Mouse (Mus musculus) heart, embryonic 11.5 days (tissue): Measurements from ENCODE around the gene Rai1. TPM values are rescaled to one million over a fixed set of nuclear protein-coding genes. Genes with fewer than 3 reads are reported as not detected.

ENCODE experiments used
- ATAC-seq: fragments of 200-750 bp; cut with Nextera tagmentation; replicated peaks from 2 replicates; pipeline ENCODE4 v1.8.0; 2017; ENCODE audit warnings: moderate library complexity; ENCODE audit not compliant: insufficient number of reproducible peaks, low FRiP score, low TSS enrichment
- H3K27ac ChIP-seq: fragments of 300-500 bp; sonication (generic); 2 replicates; pipeline ENCODE4 v1.5.1; 2014; ENCODE audit warnings: mild to moderate bottlenecking, low read depth, low read length
- H3K27me3 ChIP-seq: fragments of 300-500 bp; sonication (generic); 2 replicates; pipeline ENCODE4 v1.6.1; 2014; ENCODE audit warnings: mild to moderate bottlenecking, low read length, mixed read lengths; ENCODE audit not compliant: control insufficient read depth, insufficient read depth
- H3K36me3 ChIP-seq: fragments of 300-500 bp; sonication (generic); 2 replicates; pipeline ENCODE4 v1.6.1; 2014; ENCODE audit warnings: mild to moderate bottlenecking, low read length, moderate library complexity, mixed read lengths; ENCODE audit not compliant: control insufficient read depth, insufficient read depth
- H3K4me1 ChIP-seq: fragments of 300-500 bp; sonication (generic); 2 replicates; pipeline ENCODE4 v1.6.1; 2014; ENCODE audit warnings: low read length; ENCODE audit not compliant: control insufficient read depth, insufficient read depth
- H3K4me2 ChIP-seq: fragments of 300-500 bp; sonication (generic); 2 replicates; pipeline ENCODE4 v1.6.1; 2014; ENCODE audit warnings: mild to moderate bottlenecking, moderate library complexity
- H3K4me3 ChIP-seq: fragments of 300-500 bp; sonication (generic); 2 replicates; pipeline ENCODE4 v1.5.1; 2014; ENCODE audit warnings: low read depth, low read length
- H3K9ac ChIP-seq: fragments of 300-500 bp; sonication (generic); 2 replicates; pipeline ENCODE4 v1.6.1; 2014; ENCODE audit warnings: mild to moderate bottlenecking, low read depth, low read length, moderate library complexity
- H3K9me3 ChIP-seq: fragments of 300-500 bp; sonication (generic); replicated peaks from 2 replicates; pipeline ENCODE4 v1.6.1; 2016; ENCODE audit warnings: low read length; ENCODE audit not compliant: control insufficient read depth
- WGBS: fragments of 180-500 bp; shearing (Covaris S2); extraction: QIAGEN DNeasy Blood & Tissue Kit; methylation state at CpG from one replicate; pipeline ENCODE4 v1.1.7; 2014; ENCODE audit not compliant: insufficient replicate concordance; 5-methylcytosine and 5-hydroxymethylcytosine counted together
- polyA plus RNA-seq: library from polyadenylated mRNA; unstranded; fragments of >200 nt; fragmentation: Nextera tagmentation; extraction: Ambion mirVana; gene quantifications from 2 replicates; pipeline ENCODE4 v1.2.1, GENCODE M21; 2014

The Rai1 gene
- polyA plus RNA-seq, 1 experiment from 2014 or later, result 24.4 TPM

DNA sequence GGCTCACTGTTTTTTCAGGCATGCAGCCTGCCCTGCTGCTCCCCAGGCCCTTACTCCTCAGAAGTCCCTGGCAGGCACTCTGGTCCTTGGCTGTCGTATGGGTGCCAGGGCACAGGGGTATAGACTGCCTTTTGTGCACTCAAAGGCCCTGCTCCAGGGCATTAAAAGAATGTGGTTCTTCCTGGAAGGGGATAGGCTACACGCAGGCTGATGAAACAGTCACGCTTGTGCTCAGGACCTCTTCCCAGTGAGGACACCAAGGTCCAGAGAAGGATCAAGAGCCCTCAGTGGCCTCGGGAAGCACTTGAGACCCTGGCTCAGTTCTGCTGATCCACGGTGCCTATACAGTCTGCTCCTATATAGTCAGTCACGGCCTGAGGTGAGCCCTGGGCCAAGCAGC lies 108.5 kb downstream of the Rai1 start:
- Histone ChIP-seq H3K27ac (no peak overlapping the region), H3K9ac (peak overlapping the region; percentile 3; the same call in 1 of the 2 replicates), H3K4me2 (no peak overlapping the region), H3K27me3 (no peaks in the 10 kb centered on the region), H3K9me3 (no peaks in the 10 kb centered on the region), H3K4me3 (no peak overlapping the region), H3K36me3 (no peaks in the 10 kb centered on the region; the same call in 1 of the 2 replicates), H3K4me1 (peaks cover 49% of the 10 kb centered on the region)
- no peak for ATAC-seq
- 70% methylated on average over 6 of the region's 6 CpGs for WGBS

DNA sequence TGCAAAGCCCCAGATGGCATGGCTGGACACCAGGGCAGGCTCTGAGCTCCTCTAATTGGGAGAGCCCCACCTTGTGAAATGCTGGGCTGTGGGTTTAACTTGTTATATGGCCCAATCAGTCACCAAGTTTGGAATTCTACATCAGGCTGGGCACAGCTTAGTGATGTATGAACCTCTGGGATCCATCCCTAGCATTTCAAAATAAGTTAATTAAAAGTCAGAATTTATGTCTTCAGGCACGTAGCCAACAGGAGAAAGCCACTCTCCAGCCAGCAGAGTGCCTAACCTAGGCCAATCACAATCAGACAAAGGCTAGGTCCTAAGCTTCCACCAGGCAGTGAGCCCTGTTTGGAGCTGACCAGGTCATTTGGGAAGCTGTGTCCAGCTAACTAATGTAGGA lies 111.9 kb downstream of the Rai1 start:
- peaks cover 34% of the 10 kb centered on the region for H3K4me1 ChIP-seq
- WGBS, result 93% methylated on average over 1 of the region's 1 CpGs

DNA sequence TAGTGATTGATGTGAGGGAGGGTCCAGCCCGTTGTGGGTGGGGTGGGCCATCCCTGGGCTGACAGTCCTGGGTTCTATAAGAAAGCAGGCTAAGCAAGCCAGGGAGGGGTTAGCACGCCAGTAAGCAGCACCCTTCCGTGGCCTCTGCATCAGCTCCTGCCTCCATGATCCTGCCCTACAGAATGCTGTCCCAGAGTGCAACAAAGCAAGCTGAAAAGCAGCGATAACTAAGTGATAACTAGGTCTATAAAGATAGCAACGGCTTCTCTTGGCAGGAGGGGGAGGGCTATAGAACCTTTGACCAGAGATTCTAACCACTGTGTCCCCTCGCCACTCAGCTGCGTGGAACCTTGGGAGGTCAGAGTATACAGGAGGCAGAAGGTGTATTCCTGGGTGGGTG lies 112.7 kb downstream of the Rai1 start:
- Histone ChIP-seq H3K36me3 (no peaks in the 10 kb centered on the region; the same call in 1 of the 2 replicates), H3K27me3 (no peaks in the 10 kb centered on the region), H3K4me2 (no peak overlapping the region), H3K9ac (no peak overlapping the region), H3K4me3 (no peak overlapping the region), H3K27ac (no peak overlapping the region), H3K9me3 (no peaks in the 10 kb centered on the region), H3K4me1 (peaks cover 26% of the 10 kb centered on the region)
- WGBS, result 71% methylated on average over 7 of the region's 7 CpGs
- ATAC-seq, result no peak

More for the DNA sequence above, 111.9 kb downstream of the Rai1 start:
- no peak for ATAC-seq
- H3K27ac ChIP-seq, result no peak overlapping the region
- no peak overlapping the region for H3K4me3 ChIP-seq
- H3K4me2 ChIP-seq, result no peak overlapping the region
- no peaks in the 10 kb centered on the region; the same call in 1 of the 2 replicates for H3K36me3 ChIP-seq
- no peaks in the 10 kb centered on the region for H3K9me3 ChIP-seq
- H3K27me3 ChIP-seq, result no peaks in the 10 kb centered on the region
- no peak overlapping the region for H3K9ac ChIP-seq

DNA sequence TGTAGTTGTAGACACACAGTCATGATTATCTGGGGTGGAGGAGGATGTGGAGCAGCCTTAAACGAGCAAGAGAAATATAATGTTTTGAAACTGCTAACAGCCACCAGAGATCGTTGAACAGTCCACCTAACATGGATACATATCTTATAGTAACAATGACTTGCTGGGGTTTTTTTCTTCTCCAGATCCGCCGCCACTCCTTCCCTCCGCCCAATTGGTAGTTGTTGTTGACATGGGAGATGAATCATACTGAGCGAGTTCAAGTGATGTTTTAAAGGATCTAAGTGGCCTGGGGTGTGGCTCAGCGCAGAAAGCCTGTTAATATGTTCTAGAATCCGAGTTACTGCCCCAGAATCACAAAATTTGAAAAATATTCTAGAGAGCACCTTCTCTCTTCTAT lies 114.8 kb downstream of the Rai1 start:
- no peak for ATAC-seq
- Histone ChIP-seq H3K9me3 (no peaks in the 10 kb centered on the region), H3K4me3 (peak overlapping the region; percentile 67), H3K4me2 (peak overlapping the region; percentile 86), H3K36me3 (no peaks in the 10 kb centered on the region; the same call in 1 of the 2 replicates), H3K4me1 (peaks cover 24% of the 10 kb centered on the region), H3K9ac (peak overlapping the region; percentile 85), H3K27me3 (no peaks in the 10 kb centered on the region), H3K27ac (peak overlapping the region; percentile 82)
- WGBS, result 34% methylated on average over 8 of the region's 8 CpGs

DNA sequence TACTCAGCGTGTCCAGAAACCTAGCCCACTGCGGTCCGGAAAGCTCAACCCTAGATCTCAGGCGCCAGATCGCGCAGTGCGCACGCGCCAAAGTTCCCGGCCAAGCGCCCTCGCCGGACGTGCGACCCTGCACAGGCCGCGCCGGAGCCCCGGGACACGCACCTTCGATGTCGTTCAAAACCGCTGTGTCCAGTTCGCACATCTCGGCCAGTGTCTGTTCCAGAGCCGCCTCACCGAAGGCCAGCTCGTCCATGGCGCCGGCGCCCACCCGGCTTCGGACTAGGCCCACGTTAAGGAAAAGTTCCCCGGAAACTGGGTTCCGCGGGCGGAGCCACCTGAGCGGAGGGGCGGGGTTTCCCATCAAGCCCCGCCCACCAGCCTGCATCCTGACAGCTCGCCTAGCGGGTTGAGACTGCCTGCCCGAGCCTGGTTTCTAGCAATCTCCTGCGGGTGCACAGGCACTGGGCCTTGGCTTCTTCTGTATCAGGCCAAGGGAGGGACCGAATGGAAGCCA lies 115.5 kb downstream of the Rai1 start:
- Histone ChIP-seq H3K27me3 (no peaks in the 10 kb centered on the region), H3K36me3 (no peaks in the 10 kb centered on the region; the same call in 1 of the 2 replicates), H3K4me1 (peaks cover 24% of the 10 kb centered on the region), H3K27ac (peak overlapping the region; percentile 82), H3K4me2 (peak overlapping the region; percentile 86), H3K4me3 (peak overlapping the region; percentile 67), H3K9me3 (no peaks in the 10 kb centered on the region), H3K9ac (peak overlapping the region; percentile 85)
- under 1% methylated on average over 46 of the region's 46 CpGs for WGBS
- peak; percentile 72 for ATAC-seq

DNA sequence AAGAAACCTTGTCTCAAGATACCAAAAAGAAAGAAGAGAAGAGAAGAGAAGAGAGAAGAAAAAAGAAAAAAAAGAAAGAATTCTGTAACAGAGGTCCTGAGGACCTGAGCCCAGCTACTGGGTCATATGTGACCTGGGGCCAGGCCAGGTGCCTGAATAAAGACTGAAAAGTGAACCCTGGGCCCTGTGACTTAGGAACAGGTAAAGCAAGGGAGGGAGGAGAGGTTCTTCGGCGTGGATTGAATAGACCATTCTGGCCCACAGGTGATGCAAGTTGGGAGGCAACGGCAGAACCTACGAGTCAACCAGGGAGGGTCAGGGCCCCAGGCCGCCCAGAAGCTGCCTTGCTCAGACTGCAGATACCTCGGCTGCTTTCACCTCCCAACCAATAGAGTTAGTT lies 116.6 kb downstream of the Rai1 start:
- no peak for ATAC-seq

DNA sequence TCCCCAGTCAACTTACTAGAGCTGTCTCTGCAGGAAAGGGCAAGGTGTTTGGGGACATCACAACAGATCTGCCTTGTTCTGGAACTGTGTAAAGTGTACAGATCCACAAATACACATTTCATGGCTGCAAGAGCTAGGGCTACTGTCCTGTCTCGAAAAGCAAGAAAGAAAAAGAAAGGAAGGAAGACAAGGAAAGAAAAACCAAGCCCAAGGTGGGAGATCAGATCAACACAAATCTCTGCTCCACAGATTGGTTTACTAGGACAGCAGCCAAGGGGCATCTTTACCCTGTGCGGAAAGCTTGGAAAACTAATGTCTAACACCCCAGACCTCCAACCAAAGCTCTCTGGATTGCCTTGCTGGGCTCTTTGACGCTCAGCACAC lies 117.3 kb downstream of the Rai1 start:
- H3K4me1 ChIP-seq, result peaks cover 24% of the 10 kb centered on the region
- H3K4me3 ChIP-seq, result peak overlapping the region; percentile 39
- no peaks in the 10 kb centered on the region for H3K9me3 ChIP-seq
- no peak overlapping the region for H3K27ac ChIP-seq
- no peaks in the 10 kb centered on the region; the same call in 1 of the 2 replicates for H3K36me3 ChIP-seq
- peak overlapping the region; percentile 53; the same call in 1 of the 2 replicates for H3K9ac ChIP-seq
- H3K4me2 ChIP-seq, result peak overlapping the region; percentile 64
- no peaks in the 10 kb centered on the region for H3K27me3 ChIP-seq
- ATAC-seq, result no peak
- 49% methylated on average over 3 of the region's 3 CpGs for WGBS

More for the DNA sequence above, 116.6 kb downstream of the Rai1 start:
- H3K4me2 ChIP-seq, result no peak overlapping the region
- WGBS, result 86% methylated on average over 6 of the region's 6 CpGs
- no peak overlapping the region for H3K9ac ChIP-seq
- H3K36me3 ChIP-seq, result no peaks in the 10 kb centered on the region; the same call in 1 of the 2 replicates
- no peak overlapping the region for H3K4me3 ChIP-seq
- no peaks in the 10 kb centered on the region for H3K9me3 ChIP-seq
- peaks cover 24% of the 10 kb centered on the region for H3K4me1 ChIP-seq
- H3K27me3 ChIP-seq, result no peaks in the 10 kb centered on the region
- H3K27ac ChIP-seq, result no peak overlapping the region

DNA sequence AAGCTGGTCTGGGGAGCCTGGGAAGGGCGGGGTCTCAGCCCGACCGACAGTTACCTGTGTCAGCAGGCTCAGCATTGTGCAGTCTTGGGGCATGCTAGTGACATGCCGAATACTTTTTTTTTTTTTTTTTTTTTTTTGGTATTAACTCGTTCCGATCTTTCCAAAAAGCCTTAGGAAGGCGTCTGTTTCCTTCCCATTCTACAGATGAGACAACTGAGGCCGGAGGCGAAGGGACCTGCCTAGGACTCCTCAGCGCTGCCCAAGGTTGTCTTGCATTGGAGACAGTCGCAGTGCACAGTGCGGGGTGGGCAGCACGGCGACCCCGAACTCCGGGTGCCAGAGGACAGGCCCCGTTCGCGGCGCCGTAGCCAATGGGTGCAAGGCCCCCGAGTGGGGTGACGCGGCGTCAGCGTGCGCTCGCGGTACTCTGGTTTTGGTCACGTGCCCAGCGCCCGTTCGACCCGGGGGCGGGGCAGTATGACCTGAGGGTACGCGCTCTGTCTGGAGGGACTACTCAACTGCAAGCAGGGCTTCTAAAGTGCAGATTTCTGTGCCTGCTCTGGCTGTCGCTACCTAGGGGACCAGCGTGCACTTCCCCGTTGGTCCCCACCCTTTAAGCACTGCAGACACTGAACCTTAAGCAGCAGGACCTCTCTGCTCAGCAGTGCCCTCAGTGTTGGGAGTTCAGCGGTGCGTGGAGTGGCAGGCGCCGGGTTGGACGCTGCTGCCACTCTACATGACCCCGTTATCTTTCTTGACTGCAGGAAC lies 117.8 kb downstream of the Rai1 start, which contains the start of gene Srebf1:
Srebf1 (minus strand) TSS at position 113 of the 768 bp plus-strand sequence.
- WGBS, result 4% methylated on average over 46 of the region's 46 CpGs

More for the DNA sequence above, 117.8 kb downstream of the Rai1 start, which contains the start of gene Srebf1:
- Histone ChIP-seq H3K4me1 (peaks cover 24% of the 10 kb centered on the region), H3K4me2 (peak within 1 kb of the TSS; percentile 64), H3K27me3 (no peaks in the 10 kb centered on the region), H3K9me3 (no peaks in the 10 kb centered on the region), H3K27ac (peak within 1 kb of the TSS; percentile 78), H3K4me3 (peak within 1 kb of the TSS; percentile 39), H3K9ac (peak within 1 kb of the TSS; percentile 53), H3K36me3 (no peaks in the 10 kb centered on the region; the same call in 1 of the 2 replicates)
- peak; percentile 71 for ATAC-seq
